Mouse (Mus musculus) liver, embryonic 15.5 days (tissue): ENCODE data around the gene Taco1. TPM values are rescaled to one million over a fixed set of nuclear protein-coding genes. Genes with fewer than 3 reads are reported as not detected.
"Not testable (repeated sequence)": the region's sequence is repeated elsewhere in the genome, so short reads cannot be mapped to it uniquely, and the experiment has no call there.

Source experiments
- ATAC-seq: fragments of 200-750 bp; cut with Nextera tagmentation; 2 replicates; pipeline ENCODE4 v1.8.0; 2017; ENCODE audit warnings: moderate number of reproducible peaks, mild to moderate bottlenecking, moderate library complexity; ENCODE audit not compliant: insufficient read depth
- H3K27ac ChIP-seq: fragments of 300-500 bp; sonication (generic); replicated peaks from 2 replicates; pipeline ENCODE4 v1.5.1; 2015; ENCODE audit warnings: mild to moderate bottlenecking, inconsistent platforms
- H3K27me3 ChIP-seq: fragments of 300-500 bp; sonication (generic); 2 replicates; pipeline ENCODE4 v1.6.1; 2015; ENCODE audit warnings: mild to moderate bottlenecking, inconsistent platforms
- H3K36me3 ChIP-seq: fragments of 300-500 bp; sonication (generic); replicated peaks from 2 replicates; pipeline ENCODE4 v1.6.1; 2015; ENCODE audit warnings: moderate library complexity, mild to moderate bottlenecking, inconsistent platforms
- H3K4me1 ChIP-seq: fragments of 300-500 bp; sonication (generic); replicated peaks from 2 replicates; pipeline ENCODE4 v1.6.1; 2015; ENCODE audit warnings: inconsistent platforms
- H3K4me2 ChIP-seq: fragments of 300-500 bp; sonication (generic); 2 replicates; pipeline ENCODE4 v1.6.1; 2015; ENCODE audit warnings: moderate library complexity, mild to moderate bottlenecking, inconsistent platforms
- H3K4me3 ChIP-seq: fragments of 300-500 bp; sonication (generic); replicated peaks from 2 replicates; pipeline ENCODE4 v1.5.1; 2015; ENCODE audit warnings: mild to moderate bottlenecking, inconsistent platforms
- H3K9ac ChIP-seq: fragments of 300-500 bp; sonication (generic); 2 replicates; pipeline ENCODE4 v1.6.1; 2015; ENCODE audit warnings: moderate library complexity, mild to moderate bottlenecking, inconsistent platforms
- H3K9me3 ChIP-seq: fragments of 300-500 bp; sonication (generic); replicated peaks from 2 replicates; pipeline ENCODE4 v1.6.1; 2016; ENCODE audit warnings: inconsistent platforms
- WGBS: fragments of 180-500 bp; shearing (Covaris S2); methylation state at CpG from one replicate; pipeline ENCODE4 v1.1.7; 2015; ENCODE audit warnings: mixed read lengths; ENCODE audit not compliant: insufficient replicate concordance; 5-methylcytosine and 5-hydroxymethylcytosine counted together
- polyA plus RNA-seq: library from polyadenylated mRNA; unstranded; fragments of >200 nt; fragmentation: Nextera tagmentation; extraction: Ambion mirVana; gene quantifications from 2 replicates; pipeline ENCODE4 v1.2.1, GENCODE M21; 2015

Taco1 gene
- polyA plus RNA-seq: 6.1 and 6.4 TPM in 2 replicates

- Histone ChIP-seq H3K27me3 (no peaks in the 10 kb centered on the region), H3K4me2 (peak within 1 kb of the TSS; percentile 89), H3K36me3 (peaks cover 12% of the 10 kb centered on the region; the same call in 1 of the 2 replicates), H3K27ac (peak within 1 kb of the TSS; percentile 88), H3K4me1 (peaks cover 22% of the 10 kb centered on the region), H3K4me3 (peak within 1 kb of the TSS; percentile 95), H3K9me3 (no peaks in the 10 kb centered on the region), H3K9ac (peak within 1 kb of the TSS; percentile 90)
- ATAC-seq: peak; percentile 95
- under 1% methylated on average over 49 of the region's 49 CpGs for WGBS
These were observed at the start of gene Taco1 for GRCm38 (mm10) chr11:106065923-106066571. TSS of gene Taco1 (plus strand) at chr11:106066061.

GRCm38 (mm10) chr11:106016440-106016839 is 49.4 kb upstream of the Taco1 start:
- ATAC-seq: no peak
- no peak overlapping the region for H3K4me2 ChIP-seq
- H3K27ac ChIP-seq: no peak overlapping the region
- no peaks in the 10 kb centered on the region for H3K9me3 ChIP-seq
- no peak overlapping the region for H3K9ac ChIP-seq
- H3K36me3 ChIP-seq: no peaks in the 10 kb centered on the region
- peaks cover 96% of the 10 kb centered on the region for H3K27me3 ChIP-seq
- 61% methylated on average over 5 of the region's 5 CpGs for WGBS
- no peak overlapping the region for H3K4me3 ChIP-seq
- no peaks in the 10 kb centered on the region for H3K4me1 ChIP-seq

GRCm38 (mm10) chr11:106020051-106020763 is 45.7 kb upstream of the Taco1 start:
- Histone ChIP-seq H3K4me1 (0 out of 2 replicates have a peak, but pooled peaks cover under 1% of the 10 kb centered on the region), H3K27ac (no peak overlapping the region), H3K9me3 (no peaks in the 10 kb centered on the region), H3K4me2 (no peak overlapping the region), H3K36me3 (no peaks in the 10 kb centered on the region), H3K27me3 (peaks cover 96% of the 10 kb centered on the region), H3K9ac (no peak overlapping the region), H3K4me3 (no peak overlapping the region)
- ATAC-seq: no peak
- 2% methylated on average over 50 of the region's 50 CpGs for WGBS

- H3K9ac ChIP-seq: no peak overlapping the region
- no peak overlapping the region for H3K4me3 ChIP-seq
- peaks cover 21% of the 10 kb centered on the region for H3K4me1 ChIP-seq
- H3K27me3 ChIP-seq: peaks cover 63% of the 10 kb centered on the region
- no peak overlapping the region for H3K4me2 ChIP-seq
- 35% methylated on average over 3 of the region's 3 CpGs for WGBS
- ATAC-seq: peak; percentile 57; the same call in 1 of the 2 replicates
- peaks cover 10% of the 10 kb centered on the region; the same call in 1 of the 2 replicates for H3K36me3 ChIP-seq
- H3K27ac ChIP-seq: no peak overlapping the region
- H3K9me3 ChIP-seq: no peaks in the 10 kb centered on the region
These were observed 40.1 kb upstream of the Taco1 start for GRCm38 (mm10) chr11:106025774-106026173.

GRCm38 (mm10) chr11:106026465-106027151 is 39.3 kb upstream of the Taco1 start:
- Histone ChIP-seq H3K9ac (no peak overlapping the region), H3K4me3 (no peak overlapping the region), H3K27ac (no peak overlapping the region), H3K9me3 (no peaks in the 10 kb centered on the region), H3K36me3 (peaks cover 10% of the 10 kb centered on the region; the same call in 1 of the 2 replicates), H3K4me2 (no peak overlapping the region), H3K4me1 (peaks cover 21% of the 10 kb centered on the region), H3K27me3 (peaks cover 55% of the 10 kb centered on the region)
- 28% methylated on average over 11 of the region's 11 CpGs for WGBS
- ATAC-seq: no peak

- WGBS: 87% methylated on average over 5 of the region's 5 CpGs
- peaks cover 45% of the 10 kb centered on the region for H3K27me3 ChIP-seq
- no peak; the same call in 1 of the 2 replicates for ATAC-seq
These were observed 38.3 kb upstream of the Taco1 start for GRCm38 (mm10) chr11:106027607-106028006.

GRCm38 (mm10) chr11:106032074-106032473 is 33.8 kb upstream of the Taco1 start:
- not testable (repeated sequence) for H3K27ac ChIP-seq, H3K9me3 ChIP-seq, ATAC-seq, H3K27me3 ChIP-seq
- WGBS: 37% methylated on average over 12 of the region's 25 CpGs
- Histone ChIP-seq H3K9ac (0 out of 2 replicates have a peak overlapping the region, but pooled peaks have one; percentile 28), H3K4me3 (peak overlapping the region; percentile 56), H3K36me3 (peaks cover 10% of the 10 kb centered on the region; the same call in 1 of the 2 replicates), H3K4me1 (peaks cover 28% of the 10 kb centered on the region), H3K4me2 (peak overlapping the region; percentile 51)

More at GRCm38 (mm10) chr11:106027607-106028006, 38.3 kb upstream of the Taco1 start:
- no peak overlapping the region for H3K9ac ChIP-seq
- peaks cover 21% of the 10 kb centered on the region for H3K4me1 ChIP-seq
- H3K4me3 ChIP-seq: no peak overlapping the region
- peaks cover 10% of the 10 kb centered on the region; the same call in 1 of the 2 replicates for H3K36me3 ChIP-seq
- H3K27ac ChIP-seq: no peak overlapping the region
- no peak overlapping the region for H3K4me2 ChIP-seq
- no peaks in the 10 kb centered on the region for H3K9me3 ChIP-seq

- H3K4me3 ChIP-seq: peak overlapping the region; percentile 45
These were observed 32.4 kb upstream of the Taco1 start for GRCm38 (mm10) chr11:106033491-106033919.

GRCm38 (mm10) chr11:106034986-106035385 is 30.9 kb upstream of the Taco1 start:
- H3K27ac ChIP-seq: peak overlapping the region; percentile 84
- H3K9ac ChIP-seq: no peak overlapping the region
- no peak for ATAC-seq

More at GRCm38 (mm10) chr11:106033491-106033919, 32.4 kb upstream of the Taco1 start:
- Histone ChIP-seq H3K27me3 (no peaks in the 10 kb centered on the region), H3K9me3 (no peaks in the 10 kb centered on the region), H3K4me2 (peak overlapping the region; percentile 62), H3K9ac (peak overlapping the region; percentile 46; the same call in 1 of the 2 replicates), H3K36me3 (no peaks in the 10 kb centered on the region), H3K27ac (peak overlapping the region; percentile 84), H3K4me1 (peaks cover 36% of the 10 kb centered on the region)
- ATAC-seq: no peak
- WGBS: 55% methylated on average over 11 of the region's 11 CpGs

GRCm38 (mm10) chr11:106036548-106037417 is 29.1 kb upstream of the Taco1 start, which contains the start of gene Dcaf7:
TSS of gene Dcaf7 (plus strand) at chr11:106036872.
- Histone ChIP-seq H3K4me2 (peak within 1 kb of the TSS; percentile 81), H3K9ac (peak within 1 kb of the TSS; percentile 98), H3K9me3 (no peaks in the 10 kb centered on the region), H3K27me3 (no peaks in the 10 kb centered on the region), H3K27ac (peak within 1 kb of the TSS; percentile 89), H3K4me1 (peaks cover 52% of the 10 kb centered on the region), H3K4me3 (peak within 1 kb of the TSS; percentile 100), H3K36me3 (peaks cover 4% of the 10 kb centered on the region; the same call in 1 of the 2 replicates)
- WGBS: under 1% methylated on average over 66 of the region's 66 CpGs
- peak; percentile 98 for ATAC-seq

More at GRCm38 (mm10) chr11:106034986-106035385, 30.9 kb upstream of the Taco1 start:
- no peak overlapping the region for H3K4me2 ChIP-seq
- 48% methylated on average over 9 of the region's 9 CpGs for WGBS
- H3K4me1 ChIP-seq: peaks cover 48% of the 10 kb centered on the region
- peaks cover 4% of the 10 kb centered on the region; the same call in 1 of the 2 replicates for H3K36me3 ChIP-seq
- no peaks in the 10 kb centered on the region for H3K27me3 ChIP-seq
- no peak overlapping the region for H3K4me3 ChIP-seq
- no peaks in the 10 kb centered on the region for H3K9me3 ChIP-seq
